Mouse (Mus musculus) ES-E14 (cell line): ENCODE measurements at regions not wholly inside any gene's neighbourhood (a gene's known extent, or its start where the extent isn't known, plus 50 kb on each side); places are given as distances from the start of the nearest gene placed in this dataset.
A peak's percentile ranks its signal among the peaks of the same experiment; 100 is the strongest.

Source experiments
- DNase-seq: peaks from one replicate; pipeline ENCODE4 v3.0.0-alpha.2; 2013; ENCODE audit warnings: low read depth, low spot score
- H3K27ac ChIP-seq: 2 replicates; pipeline ENCODE4 v1.5.1; 2012; ENCODE audit warnings: low read depth, mild to moderate bottlenecking, low read length, moderate library complexity, mixed read lengths; ENCODE audit not compliant: poor library complexity, insufficient read depth, severe bottlenecking
- H3K36me3 ChIP-seq: 2 replicates; pipeline ENCODE4 v1.6.1; 2012; ENCODE audit warnings: mild to moderate bottlenecking, low read length, moderate library complexity, mixed read lengths; ENCODE audit not compliant: control insufficient read depth, poor library complexity, insufficient read depth, severe bottlenecking
- H3K4me1 ChIP-seq, 2 experiments: fragments of 150-350 bp in 1 of 2; sonication (generic) in 1 of 2; 2 replicates each; pipeline ENCODE4 v1.6.1; 2012; ENCODE audit warnings: low read length in 2 of 2, mild to moderate bottlenecking in 1 of 2, mixed read lengths in 1 of 2; ENCODE audit not compliant: control insufficient read depth in 2 of 2, insufficient read depth in 2 of 2, poor library complexity in 1 of 2
- H3K4me3 ChIP-seq, 2 experiments: fragments of 150-350 bp in 1 of 2; sonication (generic) in 1 of 2; 2 replicates each; pipeline ENCODE4 v1.5.1; 2012; ENCODE audit warnings: low read length in 2 of 2, low read depth in 1 of 2, mild to moderate bottlenecking in 1 of 2, mixed read lengths in 1 of 2; ENCODE audit not compliant: insufficient read depth in 1 of 2, poor library complexity in 1 of 2, severe bottlenecking in 1 of 2
- H3K9ac ChIP-seq: 2 replicates; pipeline ENCODE4 v1.6.1; 2012; ENCODE audit warnings: low read depth, mild to moderate bottlenecking, low read length, mixed read lengths; ENCODE audit not compliant: poor library complexity, insufficient read depth, severe bottlenecking
- H3K9me3 ChIP-seq: fragments of 150-350 bp; sonication (generic); 2 replicates; pipeline ENCODE4 v1.6.1; 2012; ENCODE audit warnings: low read depth, mild to moderate bottlenecking, low read length; ENCODE audit not compliant: control insufficient read depth, insufficient read depth
- CHD2 ChIP-seq: IDR thresholded peaks from 2 replicates; pipeline ENCODE4 v1.6.1; 2014; ENCODE audit warnings: mild to moderate bottlenecking, low read depth, low read length, inconsistent platforms
- HCFC1 ChIP-seq: IDR thresholded peaks from 2 replicates; pipeline ENCODE4 v1.6.1; 2012; ENCODE audit warnings: low read length, inconsistent platforms, borderline replicate concordance; ENCODE audit not compliant: insufficient read depth
- MAFK ChIP-seq: IDR thresholded peaks from 2 replicates; pipeline ENCODE4 v1.6.1; 2014; ENCODE audit warnings: mild to moderate bottlenecking, low read depth, low read length, inconsistent platforms; ENCODE audit not compliant: insufficient read depth
- ZC3H11A ChIP-seq: IDR thresholded peaks from 2 replicates; pipeline ENCODE4 v1.6.1; 2012; ENCODE audit warnings: low read depth, mild to moderate bottlenecking, inconsistent platforms, low read length, borderline replicate concordance
- ZNF384 ChIP-seq: IDR thresholded peaks from 2 replicates; pipeline ENCODE4 v1.6.1; 2012; ENCODE audit warnings: low read depth, low read length, inconsistent platforms
- in situ Hi-C, 2 experiments: fragments of 600-800 bp; cut with MboI; formaldehyde crosslinking; loops; one replicate each; pipeline ENCODE4 v1.15.1; 2025; ENCODE audit warnings: low sequenced_read_pairs in 2 of 2, inconsistent platforms in 1 of 2; ENCODE audit not compliant: unreplicated experiment in 2 of 2

DNA sequence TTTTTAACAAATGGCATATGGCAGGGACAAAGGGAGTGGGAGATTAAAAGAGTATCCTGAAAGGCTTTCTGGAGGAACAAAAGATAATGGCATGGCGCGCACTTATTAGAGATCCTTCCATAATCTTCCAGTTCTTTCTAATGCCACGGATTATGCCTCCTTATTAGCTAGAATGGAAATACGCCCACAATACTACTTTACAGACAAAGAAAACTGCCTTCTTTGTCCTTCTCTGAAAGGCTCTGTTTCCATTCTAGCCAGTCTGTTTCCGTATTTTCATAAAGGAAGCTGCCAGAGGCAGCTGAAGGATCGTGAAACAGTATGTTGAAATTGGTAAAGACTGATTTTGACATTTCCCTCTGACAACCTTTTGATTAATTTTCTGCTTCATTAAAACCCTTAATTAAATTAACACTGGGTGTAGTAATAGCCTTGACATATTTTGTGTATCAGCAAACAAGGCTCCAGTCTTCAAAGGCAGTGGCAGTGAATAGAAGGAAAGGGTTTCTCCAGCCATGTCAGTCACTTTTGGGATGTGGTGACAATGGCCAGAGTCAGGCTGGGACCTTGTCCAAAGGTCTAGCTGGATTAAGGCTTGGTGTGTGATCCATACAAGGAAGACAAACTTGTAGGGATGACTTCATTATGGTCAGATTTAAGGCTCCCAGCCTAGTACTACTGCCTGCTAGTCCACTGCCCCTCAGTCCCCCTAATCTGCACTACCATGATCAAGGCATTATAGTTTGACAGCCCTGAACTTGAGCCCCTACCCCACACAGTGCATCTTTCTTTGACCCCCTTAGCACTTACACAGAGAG is 344.4 kb upstream of the Lcorl start:
- no peaks in the 10 kb centered on the region for H3K36me3 ChIP-seq
- H3K9ac ChIP-seq: no peak overlapping the region
- no peak overlapping the region for H3K27ac ChIP-seq
- DNase-seq: no peak
- H3K4me3 ChIP-seq: no peak overlapping the region
- no peaks in the 10 kb centered on the region for H3K4me1 ChIP-seq
- H3K9me3 ChIP-seq: no peaks in the 10 kb centered on the region
- no peak for TF ChIP-seq MAFK
- no peak for TF ChIP-seq ZC3H11A
- TF ChIP-seq CHD2: no peak
- no peak for TF ChIP-seq ZNF384
- TF ChIP-seq HCFC1: no peak
- in situ Hi-C loops: no loop called here

DNA sequence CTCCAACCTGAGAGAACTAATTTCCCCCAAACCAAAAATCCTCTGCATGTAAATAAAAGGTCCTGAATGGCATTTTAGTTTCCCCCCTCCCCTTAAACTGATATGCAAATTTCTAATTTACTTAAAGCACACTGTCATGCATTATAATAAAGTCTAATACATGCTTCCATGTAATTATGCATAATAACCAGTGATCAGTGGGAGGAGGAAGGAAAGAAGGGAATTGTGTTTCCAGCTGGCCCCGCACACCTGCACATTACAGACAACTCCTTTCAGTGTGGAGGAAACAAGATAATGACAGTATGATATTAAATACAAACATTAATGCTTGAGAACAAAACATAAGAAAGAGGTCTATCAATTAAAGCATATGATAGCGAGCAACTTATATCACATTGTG is 329.5 kb upstream of the Lcorl start:
- Histone ChIP-seq H3K9me3 (no peaks in the 10 kb centered on the region), H3K9ac (no peak overlapping the region), H3K36me3 (no peaks in the 10 kb centered on the region), H3K4me1 (no peaks in the 10 kb centered on the region), H3K4me3 (no peak overlapping the region), H3K27ac (no peak overlapping the region)
- in situ Hi-C loops: no loop called here
- no peak for DNase-seq
- TF ChIP-seq ZNF384: no peak

- Histone ChIP-seq H3K9me3 (no peaks in the 10 kb centered on the region), H3K9ac (no peak overlapping the region), H3K27ac (no peak overlapping the region), H3K36me3 (no peaks in the 10 kb centered on the region), H3K4me3 (no peak overlapping the region), H3K4me1 (no peaks in the 10 kb centered on the region)
- in situ Hi-C loops: no loop called here
- DNase-seq: no peak
- TF ChIP-seq MAFK (no peak), ZC3H11A (no peak), HCFC1 (no peak), CHD2 (no peak)
Observed at GRCm38 (mm10) chr5:46182157-46182556, 324.7 kb upstream of the Lcorl start.

GRCm38 (mm10) chr5:46172315-46172714 is 314.9 kb upstream of the Lcorl start:
- no peak overlapping the region for H3K4me3 ChIP-seq
- no peak overlapping the region for H3K27ac ChIP-seq
- H3K36me3 ChIP-seq: no peaks in the 10 kb centered on the region
- H3K4me1 ChIP-seq: peaks cover 0 to 2% of the 10 kb centered on the region in 2 experiments; a peak in 1 of 4 replicates
- no peak overlapping the region for H3K9ac ChIP-seq
- no peaks in the 10 kb centered on the region for H3K9me3 ChIP-seq
- TF ChIP-seq HCFC1: no peak
- in situ Hi-C loops: no loop called here
- DNase-seq: peak; percentile 34

- Histone ChIP-seq H3K4me3 (no peak overlapping the region), H3K4me1 (no peaks in the 10 kb centered on the region), H3K27ac (no peak overlapping the region), H3K9ac (no peak overlapping the region), H3K36me3 (no peaks in the 10 kb centered on the region), H3K9me3 (no peaks in the 10 kb centered on the region)
- DNase-seq: no peak
- in situ Hi-C loops: no loop called here
- TF ChIP-seq HCFC1: no peak
- TF ChIP-seq ZC3H11A: no peak
- TF ChIP-seq CHD2: no peak
- no peak for TF ChIP-seq MAFK
- TF ChIP-seq ZNF384: no peak
Observed at GRCm38 (mm10) chr5:46160774-46161173, 303.4 kb upstream of the Lcorl start.
